Mouse (Mus musculus): ENCODE results near the gene Pip5k1a. TPM values are rescaled to one million over a fixed set of nuclear protein-coding genes. Genes with fewer than 3 reads are reported as not detected.
"Not testable (repeated sequence)": the region's sequence is repeated elsewhere in the genome, so short reads cannot be mapped to it uniquely, and the experiment has no call there.

Pip5k1a gene
- total RNA-seq (2021) = 10 to 100 TPM; 51.1 to 51.7 TPM

GRCm38 (mm10) chr3:95106338-95107117 is at the start of gene Pip5k1a:
Pip5k1a (minus strand) TSS chr3:95106930.
- intact Hi-C loops (cut with DNase I) = loop anchor here (2.0 kb wide), 1 partner anchor 54 kb away; no protein-coding TSS in a partner anchor

GRCm38 (mm10) chr3:95153874-95154273 is 47.1 kb upstream of the Pip5k1a start:
- DNase-seq (ENCODE audit: low spot score in 2 of 2) = no peak
- intact Hi-C loops (cut with DNase I) = no loop called here

More at GRCm38 (mm10) chr3:95106338-95107117, at the start of gene Pip5k1a:
- DNase-seq (ENCODE audit: low spot score in 2 of 2) = peak; percentile 95 to 99

- DNase-seq (ENCODE audit: low spot score in 2 of 2) = no peak
- intact Hi-C loops (cut with DNase I) = no loop called here
Measured at GRCm38 (mm10) chr3:95147924-95148323, 41.2 kb upstream of the Pip5k1a start.

GRCm38 (mm10) chr3:95142617-95143011 is 35.9 kb upstream of the Pip5k1a start:
- DNase-seq (ENCODE audit: low spot score in 2 of 2) = peak; percentile 81 to 85

GRCm38 (mm10) chr3:95141952-95142616 is 35.4 kb upstream of the Pip5k1a start, which contains the start of gene Tnfaip8l2:
Tnfaip8l2 (minus strand) TSS chr3:95142360.
- intact Hi-C loops (cut with DNase I) = loop anchor here (5.0 kb wide), 2 partner anchors 75 to 120 kb away; partner anchors contain the start of gene Gabpb2
- DNase-seq (ENCODE audit: low spot score in 2 of 2) = peak in 1 of 2 experiments; percentile 31

More at GRCm38 (mm10) chr3:95142617-95143011, 35.9 kb upstream of the Pip5k1a start:
- intact Hi-C loops (cut with DNase I) = loop anchor here (5.0 kb wide), 2 partner anchors 75 to 120 kb away; partner anchors contain the start of gene Gabpb2

- intact Hi-C loops (cut with DNase I) = loop anchor here (5.0 kb wide), 2 partner anchors 76 to 121 kb away; partner anchors contain the start of gene Gabpb2
- no peak for DNase-seq (ENCODE audit: low spot score in 2 of 2)
Measured at GRCm38 (mm10) chr3:95141474-95141873, 34.7 kb upstream of the Pip5k1a start.

GRCm38 (mm10) chr3:95140795-95141194 is 34.1 kb upstream of the Pip5k1a start:
- DNase-seq (ENCODE audit: low spot score in 2 of 2) = no peak
- intact Hi-C loops (cut with DNase I) = loop anchor here (5.0 kb wide), 2 partner anchors 77 to 122 kb away; partner anchors contain the start of gene Gabpb2

- no peak for DNase-seq (ENCODE audit: low spot score in 2 of 2)
- intact Hi-C loops (cut with DNase I) = loop anchor here (5.0 kb wide), 2 partner anchors 77 to 122 kb away; partner anchors contain the start of gene Gabpb2
Measured at GRCm38 (mm10) chr3:95140289-95140595, 33.5 kb upstream of the Pip5k1a start.

GRCm38 (mm10) chr3:95139586-95140288 is 33.0 kb upstream of the Pip5k1a start:
- no peak for DNase-seq (ENCODE audit: low spot score in 2 of 2)
- intact Hi-C loops (cut with DNase I) = loop anchor here (5.0 kb wide), 2 partner anchors 78 to 123 kb away; partner anchors contain the start of gene Gabpb2

GRCm38 (mm10) chr3:95136336-95136735 is 29.6 kb upstream of the Pip5k1a start:
- intact Hi-C loops (cut with DNase I) = no loop called here

GRCm38 (mm10) chr3:95135433-95136052 is 28.8 kb upstream of the Pip5k1a start:
- DNase-seq (ENCODE audit: low spot score in 2 of 2) = no peak
- intact Hi-C loops (cut with DNase I) = no loop called here

More at GRCm38 (mm10) chr3:95136336-95136735, 29.6 kb upstream of the Pip5k1a start:
- DNase-seq (ENCODE audit: low spot score in 2 of 2) = no peak

GRCm38 (mm10) chr3:95135023-95135422 is 28.3 kb upstream of the Pip5k1a start:
- peak in 1 of 2 experiments; percentile 56 for DNase-seq (ENCODE audit: low spot score in 2 of 2)
- intact Hi-C loops (cut with DNase I) = no loop called here

GRCm38 (mm10) chr3:95134133-95134532 is 27.4 kb upstream of the Pip5k1a start:
- intact Hi-C loops (cut with DNase I); DNase-seq (ENCODE audit: low spot score in 2 of 2): not testable (repeated sequence)

- DNase-seq (ENCODE audit: low spot score in 2 of 2) = peak; percentile 88 to 98
- intact Hi-C loops (cut with DNase I) = loop anchor here (2.0 kb wide), 1 partner anchor 23 kb away; the partner anchor contains the start of gene Vps72
Measured at GRCm38 (mm10) chr3:95133680-95134101, 27.0 kb upstream of the Pip5k1a start, which contains the start of the genes Scnm1 and Lysmd1. Scnm1 (minus strand) TSS chr3:95134011. Lysmd1 (plus strand) TSS chr3:95134088.

- intact Hi-C loops (cut with DNase I) = loop anchor here (2.0 kb wide), 1 partner anchor 22 kb away; the partner anchor contains the start of gene Vps72
Measured at GRCm38 (mm10) chr3:95133176-95133575, 26.4 kb upstream of the Pip5k1a start.

GRCm38 (mm10) chr3:95132389-95132788 is 25.7 kb upstream of the Pip5k1a start:
- not testable (repeated sequence) for DNase-seq (ENCODE audit: low spot score in 2 of 2)
- intact Hi-C loops (cut with DNase I) = loop anchor here (2.0 kb wide), 1 partner anchor 22 kb away; the partner anchor contains the start of gene Vps72

More at GRCm38 (mm10) chr3:95133176-95133575, 26.4 kb upstream of the Pip5k1a start:
- no peak for DNase-seq (ENCODE audit: low spot score in 2 of 2)

GRCm38 (mm10) chr3:95130081-95130480 is 23.4 kb upstream of the Pip5k1a start:
- intact Hi-C loops (cut with DNase I) = no loop called here
- no peak for DNase-seq (ENCODE audit: low spot score in 2 of 2)

- intact Hi-C loops (cut with DNase I) = no loop called here
Measured at GRCm38 (mm10) chr3:95129226-95129651, 22.5 kb upstream of the Pip5k1a start.

GRCm38 (mm10) chr3:95124972-95125371 is 18.2 kb upstream of the Pip5k1a start:
- peak in 1 of 2 experiments; percentile 42 for DNase-seq (ENCODE audit: low spot score in 2 of 2)
- intact Hi-C loops (cut with DNase I) = no loop called here

More at GRCm38 (mm10) chr3:95129226-95129651, 22.5 kb upstream of the Pip5k1a start:
- DNase-seq (ENCODE audit: low spot score in 2 of 2) = no peak

Measured in left cerebral cortex, postnatal 25 days (tissue).